Comparison of ENCODE assay signal across 17 mouse cellular contexts in genomic region chr7:109221716-109222110, GRCm38 (mm10). TPM values are rescaled to one million over a fixed set of nuclear protein-coding genes. Genes with fewer than 3 reads are reported as not detected.
DNase-seq lines count a peak whose midpoint lies in the region; ATAC-seq and TF ChIP-seq lines count a peak whose summit lies in the region.
"Had no signal": no experiment of that assay in that cellular context is flagged by ENCODE, and none has a peak within 500 bp of the region (broad histone marks: within the 10 kb centered on the region; RNA-seq: fewer than 3 reads in every experiment).

No protein-coding gene starts in this region.

- H3K27me3 ChIP-seq in hindbrain, embryonic 13.5 days, result 0 out of 2 replicates have a peak, but pooled peaks cover 5% of the 10 kb centered on the region
- H3K27me3 ChIP-seq in hindbrain, postnatal 0 days (ENCODE audit: insufficient read depth, low read length), result no peaks in the 10 kb centered on the region
- peaks cover 5% of the 10 kb centered on the region; the same call in 1 of the 2 replicates for H3K27me3 ChIP-seq in midbrain, embryonic 10.5 days (ENCODE audit: low read depth, poor library complexity, severe bottlenecking)
- H3K27me3 ChIP-seq in midbrain, embryonic 14.5 days (ENCODE audit: control insufficient read depth, insufficient read depth, low read length), result no peaks in the 10 kb centered on the region
- H3K27me3 ChIP-seq in limb, embryonic 10.5 days (ENCODE audit: low read depth, poor library complexity, severe bottlenecking), result no peaks in the 10 kb centered on the region
- H3K27me3 ChIP-seq in neural tube, embryonic 14.5 days (ENCODE audit: control insufficient read depth, insufficient read depth, low read length), result no peaks in the 10 kb centered on the region
- H3K27me3 ChIP-seq: embryonic facial prominence, embryonic 12.5 days; liver, embryonic 13.5 days had no signal

- no peak for ATAC-seq in hindbrain, embryonic 13.5 days (ENCODE audit: low FRiP score)
- no peak for ATAC-seq in hindbrain, postnatal 0 days
- ATAC-seq in midbrain, embryonic 14.5 days (ENCODE audit: low FRiP score, low TSS enrichment), result no peak
- peak; percentile 35 for ATAC-seq in neural tube, embryonic 14.5 days (ENCODE audit: low read depth)
- ATAC-seq: inflammation-experienced regulatory T-cells, adult 6 months had no signal

- no peak for DNase-seq in hindbrain, postnatal 0 days (ENCODE audit: low spot score)
- no peak for DNase-seq in midbrain, embryonic 10.5 days (ENCODE audit: low spot score)
- no peak for DNase-seq in midbrain, embryonic 14.5 days
- no peak for DNase-seq in limb, embryonic 10.5 days (ENCODE audit: low spot score)
- no peak for DNase-seq in frontal cortex, postnatal 36 days (ENCODE audit: low spot score in 2 of 2)
- DNase-seq: adrenal gland, postnatal 10 days; B cell, adult 2 months; cerebellum, adult 9-10 months; layer of hippocampus, adult 9-11 months; liver, embryonic 13.5 days had no signal

- peak overlapping the region; percentile 61 for H3K27ac ChIP-seq in hindbrain, embryonic 13.5 days
- H3K27ac ChIP-seq in hindbrain, postnatal 0 days, result no peak overlapping the region
- peak overlapping the region; percentile 59; the same call in 1 of the 2 replicates for H3K27ac ChIP-seq in midbrain, embryonic 10.5 days (replicated peaks)
- H3K27ac ChIP-seq in midbrain, embryonic 14.5 days (replicated peaks; ENCODE audit: low read depth, low read length), result no peak overlapping the region
- peak overlapping the region; percentile 4; the same call in 1 of the 2 replicates for H3K27ac ChIP-seq in limb, embryonic 10.5 days
- H3K27ac ChIP-seq in neural tube, embryonic 14.5 days (ENCODE audit: low read depth, low read length), result 0 out of 2 replicates have a peak overlapping the region, but pooled peaks have one; percentile 30
- H3K27ac ChIP-seq: embryonic facial prominence, embryonic 12.5 days; forebrain, embryonic 10.5 days; liver, embryonic 13.5 days had no signal

- H3K4me1 ChIP-seq in hindbrain, embryonic 13.5 days (replicated peaks), result peaks cover 36% of the 10 kb centered on the region
- H3K4me1 ChIP-seq in hindbrain, postnatal 0 days (ENCODE audit: insufficient read depth, low read length), result no peaks in the 10 kb centered on the region
- H3K4me1 ChIP-seq in midbrain, embryonic 10.5 days, result peaks cover 36% of the 10 kb centered on the region
- 0 out of 2 replicates have a peak, but pooled peaks cover 12% of the 10 kb centered on the region for H3K4me1 ChIP-seq in midbrain, embryonic 14.5 days (ENCODE audit: control insufficient read depth, insufficient read depth, low read length)
- peaks cover 41% of the 10 kb centered on the region for H3K4me1 ChIP-seq in limb, embryonic 10.5 days
- peaks cover 16% of the 10 kb centered on the region; the same call in 1 of the 2 replicates for H3K4me1 ChIP-seq in neural tube, embryonic 14.5 days (ENCODE audit: control insufficient read depth, insufficient read depth, low read length)
- H3K4me1 ChIP-seq: liver, embryonic 13.5 days; megakaryocyte, embryonic 14.5 days had no signal

- 66% methylated on average over 15 of the region's 15 CpGs for WGBS in hindbrain, embryonic 13.5 days
- 78% methylated on average over 15 of the region's 15 CpGs for WGBS in hindbrain, postnatal 0 days
- 84% methylated on average over 15 of the region's 15 CpGs for WGBS in midbrain, embryonic 10.5 days
- 86% methylated on average over 15 of the region's 15 CpGs for WGBS in midbrain, embryonic 14.5 days
- 85% methylated on average over 15 of the region's 15 CpGs for WGBS in limb, embryonic 10.5 days
- 66% methylated on average over 15 of the region's 15 CpGs for WGBS in neural tube, embryonic 14.5 days

- no peak overlapping the region for H3K9ac ChIP-seq in hindbrain, embryonic 13.5 days
- H3K9ac ChIP-seq in hindbrain, postnatal 0 days (replicated peaks; ENCODE audit: low read length), result no peak overlapping the region
- H3K9ac ChIP-seq in midbrain, embryonic 14.5 days (replicated peaks; ENCODE audit: low read length), result no peak overlapping the region
- no peak overlapping the region for H3K9ac ChIP-seq in neural tube, embryonic 14.5 days (replicated peaks; ENCODE audit: low read depth, low read length)
- H3K9ac ChIP-seq: embryonic facial prominence, embryonic 12.5 days; liver, embryonic 13.5 days had no signal

- H3K9me3 ChIP-seq in hindbrain, embryonic 13.5 days, result no peaks in the 10 kb centered on the region
- no peaks in the 10 kb centered on the region for H3K9me3 ChIP-seq in hindbrain, postnatal 0 days (ENCODE audit: low read length)
- H3K9me3 ChIP-seq in midbrain, embryonic 10.5 days (replicated peaks), result no peaks in the 10 kb centered on the region
- no peaks in the 10 kb centered on the region for H3K9me3 ChIP-seq in midbrain, embryonic 14.5 days (ENCODE audit: control insufficient read depth, low read length)
- no peaks in the 10 kb centered on the region for H3K9me3 ChIP-seq in limb, embryonic 10.5 days (replicated peaks)
- no peaks in the 10 kb centered on the region for H3K9me3 ChIP-seq in neural tube, embryonic 14.5 days (ENCODE audit: control insufficient read depth, low read length)
- H3K9me3 ChIP-seq: embryonic facial prominence, embryonic 12.5 days; forebrain, embryonic 10.5 days; liver, embryonic 13.5 days; megakaryocyte, embryonic 14.5 days had no signal

- no peak overlapping the region for H3K4me3 ChIP-seq in hindbrain, embryonic 13.5 days
- H3K4me3 ChIP-seq in hindbrain, postnatal 0 days (ENCODE audit: low read length), result no peak overlapping the region
- H3K4me3 ChIP-seq in midbrain, embryonic 10.5 days, result no peak overlapping the region
- no peak overlapping the region for H3K4me3 ChIP-seq in midbrain, embryonic 14.5 days (replicated peaks; ENCODE audit: low read depth, low read length)
- no peak overlapping the region for H3K4me3 ChIP-seq in limb, embryonic 10.5 days
- no peak overlapping the region for H3K4me3 ChIP-seq in neural tube, embryonic 14.5 days (ENCODE audit: low read depth, low read length)
- H3K4me3 ChIP-seq: embryonic facial prominence, embryonic 12.5 days; forebrain, embryonic 10.5 days; liver, embryonic 13.5 days; megakaryocyte, embryonic 14.5 days had no signal

- H3K36me3 ChIP-seq in hindbrain, embryonic 13.5 days, result no peaks in the 10 kb centered on the region
- H3K36me3 ChIP-seq in hindbrain, postnatal 0 days (ENCODE audit: insufficient read depth, low read length), result no peaks in the 10 kb centered on the region
- H3K36me3 ChIP-seq in midbrain, embryonic 10.5 days, result no peaks in the 10 kb centered on the region
- H3K36me3 ChIP-seq in midbrain, embryonic 14.5 days (ENCODE audit: control insufficient read depth, insufficient read depth, low read length), result no peaks in the 10 kb centered on the region
- H3K36me3 ChIP-seq in limb, embryonic 10.5 days, result no peaks in the 10 kb centered on the region
- H3K36me3 ChIP-seq in neural tube, embryonic 14.5 days (ENCODE audit: control insufficient read depth, insufficient read depth, low read length), result no peaks in the 10 kb centered on the region
- H3K36me3 ChIP-seq: embryonic facial prominence, embryonic 12.5 days; forebrain, embryonic 10.5 days; liver, embryonic 13.5 days had no signal

- H3K4me2 ChIP-seq in hindbrain, embryonic 13.5 days, result no peak overlapping the region
- no peak overlapping the region for H3K4me2 ChIP-seq in hindbrain, postnatal 0 days (ENCODE audit: low read depth, low read length)
- H3K4me2 ChIP-seq in midbrain, embryonic 14.5 days (ENCODE audit: low read length), result no peak overlapping the region
- no peak overlapping the region for H3K4me2 ChIP-seq in neural tube, embryonic 14.5 days (ENCODE audit: low read depth, low read length)
- H3K4me2 ChIP-seq: embryonic facial prominence, embryonic 12.5 days; liver, embryonic 13.5 days had no signal

- TF ChIP-seq CTCF in hindbrain, postnatal 0 days (IDR thresholded peaks at IDR 0.05; ENCODE audit: low read depth), result no peak

RNA-seq across cellular contexts. Expression of gene Lmo1, which starts 46.7 kb away (rescaled TPM):
- polyA plus RNA-seq in hindbrain, embryonic 13.5 days (2015; fragmentation: Nextera tagmentation; extraction: Ambion mirVana), result 42.8 and 49.8 TPM in 2 replicates
- total RNA-seq in hindbrain, postnatal 0 days (2014; rRNA removed), result 53.0 and 83.8 TPM in 2 replicates
- 45.5 and 48.4 TPM in 2 replicates for polyA plus RNA-seq in hindbrain, postnatal 0 days (2015; fragmentation: Nextera tagmentation; extraction: Ambion mirVana)
- polyA plus RNA-seq in midbrain, embryonic 10.5 days (2016; fragmentation: Nextera tagmentation; extraction: Ambion mirVana), result 34.8 and 57.9 TPM in 2 replicates
- polyA plus RNA-seq in midbrain, embryonic 14.5 days (2014; fragmentation: Nextera tagmentation; extraction: Ambion mirVana), result 170 and 189 TPM in 2 replicates
- 46.7 and 74.5 TPM in 2 replicates for polyA plus RNA-seq in limb, embryonic 10.5 days (2016; fragmentation: Nextera tagmentation; extraction: Ambion mirVana)
- 26.2 and 33.9 TPM in 2 replicates for polyA plus RNA-seq in neural tube, embryonic 14.5 days (2014; fragmentation: Nextera tagmentation; extraction: Ambion mirVana)
- total RNA-seq: neutrophil, adult 5-6 weeks had no signal
- polyA plus RNA-seq: inflammation-experienced regulatory T-cells, adult 6 months had no signal

Comparison
In these comparisons a context has a peak if more than half of its experiments do, and no peak if none do; other contexts are left out.
1. H3K27ac ChIP-seq: peak in hindbrain, embryonic 13.5 days (single experiment), midbrain, embryonic 10.5 days (single experiment), limb, embryonic 10.5 days (single experiment) and neural tube, embryonic 14.5 days (single experiment); none in hindbrain, postnatal 0 days (single experiment) and midbrain, embryonic 14.5 days (single experiment).